Mouse (Mus musculus) embryonic facial prominence, embryonic 14.5 days (tissue): Measurements from ENCODE around the gene Rnf224. TPM values are rescaled to one million over a fixed set of nuclear protein-coding genes. Genes with fewer than 3 reads are reported as not detected.

Source experiments
- ATAC-seq: fragments of 200-750 bp; cut with Nextera tagmentation; 2 replicates; pipeline ENCODE4 v1.8.0; 2017; ENCODE audit warnings: low read depth, moderate number of reproducible peaks, moderate TSS enrichment
- DNase-seq: peaks from one replicate; pipeline ENCODE4 v3.0.0-alpha.2; 2015; ENCODE audit warnings: low spot score
- H3K27ac ChIP-seq: fragments of 300-500 bp; sonication (generic); replicated peaks from 2 replicates; pipeline ENCODE4 v1.5.1; 2014; ENCODE audit warnings: low read depth, mild to moderate bottlenecking, low read length, moderate library complexity
- H3K27me3 ChIP-seq: fragments of 300-500 bp; sonication (generic); replicated peaks from 2 replicates; pipeline ENCODE4 v1.6.1; 2014; ENCODE audit warnings: low read length; ENCODE audit not compliant: control insufficient read depth, insufficient read depth
- H3K36me3 ChIP-seq: fragments of 300-500 bp; sonication (generic); 2 replicates; pipeline ENCODE4 v1.6.1; 2014; ENCODE audit warnings: low read length, mixed read lengths; ENCODE audit not compliant: control insufficient read depth, insufficient read depth
- H3K4me1 ChIP-seq: fragments of 300-500 bp; sonication (generic); 2 replicates; pipeline ENCODE4 v1.6.1; 2014; ENCODE audit warnings: antibody characterized with exemption, low read length; ENCODE audit not compliant: control insufficient read depth, insufficient read depth
- H3K4me2 ChIP-seq: fragments of 300-500 bp; sonication (generic); 2 replicates; pipeline ENCODE4 v1.6.1; 2014; ENCODE audit warnings: low read depth, mild to moderate bottlenecking, low read length, moderate library complexity, mixed read lengths
- H3K4me3 ChIP-seq: fragments of 300-500 bp; sonication (generic); 2 replicates; pipeline ENCODE4 v1.5.1; 2014; ENCODE audit warnings: low read depth, mild to moderate bottlenecking, low read length
- H3K9ac ChIP-seq: fragments of 300-500 bp; sonication (generic); 2 replicates; pipeline ENCODE4 v1.6.1; 2014; ENCODE audit warnings: low read depth, mild to moderate bottlenecking, low read length, moderate library complexity, mixed read lengths
- H3K9me3 ChIP-seq: fragments of 300-500 bp; sonication (generic); 2 replicates; pipeline ENCODE4 v1.6.1; 2016; ENCODE audit warnings: low read length; ENCODE audit not compliant: control insufficient read depth
- WGBS: fragments of 180-500 bp; shearing (Covaris S2); extraction: QIAGEN DNeasy Blood & Tissue Kit; methylation state at CpG from one replicate; pipeline ENCODE4 v1.1.7; 2014; 5-methylcytosine and 5-hydroxymethylcytosine counted together
- polyA plus RNA-seq: library from polyadenylated mRNA; unstranded; fragments of >200 nt; fragmentation: Nextera tagmentation; extraction: Ambion mirVana; gene quantifications from 2 replicates; pipeline ENCODE4 v1.2.1, GENCODE M21; 2014

The Rnf224 gene
- polyA plus RNA-seq, 1 experiment from 2014 or later: not detected

GRCm38 (mm10) chr2:25234551-25235220, 1.9 kb downstream of the Rnf224 start:
- Histone ChIP-seq H3K27me3 (no peaks in the 10 kb centered on the region), H3K9me3 (no peaks in the 10 kb centered on the region), H3K36me3 (no peaks in the 10 kb centered on the region), H3K4me1 (no peaks in the 10 kb centered on the region), H3K9ac (no peak overlapping the region), H3K4me3 (no peak overlapping the region), H3K27ac (no peak overlapping the region), H3K4me2 (no peak overlapping the region)
- WGBS: 67% methylated on average over 5 of the region's 5 CpGs
- ATAC-seq (no peak), DNase-seq (no peak)

GRCm38 (mm10) chr2:25234050-25234449, 2.5 kb downstream of the Rnf224 start, which contains the start of gene Slc34a3:
Slc34a3 (minus strand) TSS chr2:25234364.
- Histone ChIP-seq H3K9me3 (no peaks in the 10 kb centered on the region), H3K4me1 (no peaks in the 10 kb centered on the region), H3K4me3 (no peak within 1 kb of the TSS), H3K9ac (no peak within 1 kb of the TSS), H3K36me3 (no peaks in the 10 kb centered on the region), H3K27me3 (no peaks in the 10 kb centered on the region), H3K27ac (no peak within 1 kb of the TSS), H3K4me2 (no peak within 1 kb of the TSS)
- 87% methylated on average over 3 of the region's 3 CpGs for WGBS
- ATAC-seq (no peak), DNase-seq (no peak)

GRCm38 (mm10) chr2:25233421-25233820, 3.2 kb downstream of the Rnf224 start:
- ATAC-seq: no peak
- no peak overlapping the region for H3K9ac ChIP-seq
- no peaks in the 10 kb centered on the region for H3K9me3 ChIP-seq
- no peak overlapping the region for H3K27ac ChIP-seq
- no peak overlapping the region for H3K4me3 ChIP-seq
- H3K36me3 ChIP-seq: no peaks in the 10 kb centered on the region
- no peak for DNase-seq
- no peaks in the 10 kb centered on the region for H3K27me3 ChIP-seq
- 74% methylated on average over 4 of the region's 4 CpGs for WGBS
- no peak overlapping the region for H3K4me2 ChIP-seq
- peaks cover 3% of the 10 kb centered on the region; the same call in 1 of the 2 replicates for H3K4me1 ChIP-seq

GRCm38 (mm10) chr2:25231038-25231437, 5.5 kb downstream of the Rnf224 start:
- DNase-seq (no peak), ATAC-seq (no peak)
- H3K9me3 ChIP-seq: no peaks in the 10 kb centered on the region
- no peak overlapping the region for H3K4me2 ChIP-seq
- no peak overlapping the region for H3K27ac ChIP-seq
- peaks cover 6% of the 10 kb centered on the region for H3K4me1 ChIP-seq
- no peak overlapping the region for H3K4me3 ChIP-seq
- H3K27me3 ChIP-seq: no peaks in the 10 kb centered on the region
- whole genome bisulfite sequencing: 57% methylated on average over 12 of the region's 12 CpGs
- H3K9ac ChIP-seq: no peak overlapping the region
- no peaks in the 10 kb centered on the region for H3K36me3 ChIP-seq

GRCm38 (mm10) chr2:25230581-25230980, 6.0 kb downstream of the Rnf224 start:
- H3K9me3 ChIP-seq: no peaks in the 10 kb centered on the region
- peaks cover 7% of the 10 kb centered on the region for H3K4me1 ChIP-seq
- ATAC-seq: no peak
- DNase-seq: no peak
- H3K27me3 ChIP-seq: no peaks in the 10 kb centered on the region
- H3K9ac ChIP-seq: no peak overlapping the region
- H3K27ac ChIP-seq: no peak overlapping the region
- H3K4me2 ChIP-seq: no peak overlapping the region
- 86% methylated on average over 7 of the region's 7 CpGs for WGBS
- H3K36me3 ChIP-seq: no peaks in the 10 kb centered on the region
- no peak overlapping the region for H3K4me3 ChIP-seq

- Histone ChIP-seq H3K4me2 (no peak overlapping the region), H3K4me3 (no peak overlapping the region), H3K9me3 (no peaks in the 10 kb centered on the region), H3K27ac (no peak overlapping the region), H3K4me1 (peaks cover 10% of the 10 kb centered on the region), H3K36me3 (no peaks in the 10 kb centered on the region), H3K27me3 (no peaks in the 10 kb centered on the region), H3K9ac (no peak overlapping the region)
- 75% methylated on average over 5 of the region's 5 CpGs for WGBS
- DNase-seq (no peak), ATAC-seq (no peak)
Observed at GRCm38 (mm10) chr2:25229582-25229981, 7.0 kb downstream of the Rnf224 start.

- Histone ChIP-seq H3K36me3 (no peaks in the 10 kb centered on the region), H3K4me2 (peak overlapping the region; percentile 39; the same call in 1 of the 2 replicates), H3K27ac (no peak overlapping the region), H3K9ac (peak overlapping the region; percentile 49; the same call in 1 of the 2 replicates), H3K9me3 (no peaks in the 10 kb centered on the region), H3K4me3 (no peak overlapping the region), H3K4me1 (peaks cover 10% of the 10 kb centered on the region), H3K27me3 (no peaks in the 10 kb centered on the region)
- DNase-seq: no peak
- WGBS: 60% methylated on average over 6 of the region's 6 CpGs
- ATAC-seq: no peak
Observed at GRCm38 (mm10) chr2:25228995-25229530, 7.5 kb downstream of the Rnf224 start.

- H3K4me3 ChIP-seq: 0 out of 2 replicates have a peak overlapping the region, but pooled peaks have one; percentile 10
- H3K4me1 ChIP-seq: peaks cover 14% of the 10 kb centered on the region
- peak overlapping the region; percentile 49; the same call in 1 of the 2 replicates for H3K9ac ChIP-seq
- no peaks in the 10 kb centered on the region for H3K36me3 ChIP-seq
- H3K27me3 ChIP-seq: no peaks in the 10 kb centered on the region
- H3K4me2 ChIP-seq: peak overlapping the region; percentile 39
- H3K9me3 ChIP-seq: no peaks in the 10 kb centered on the region
- peak overlapping the region; percentile 70; the same call in 1 of the 2 replicates for H3K27ac ChIP-seq
- DNase-seq: peak; percentile 92
- ATAC-seq: peak; percentile 15; the same call in 1 of the 2 replicates
- 0% methylated on average over 7 of the region's 7 CpGs for WGBS
Observed at GRCm38 (mm10) chr2:25228431-25228889, 8.1 kb downstream of the Rnf224 start.
